Mouse (Mus musculus): ENCODE measurements around the gene Zdhhc21.

DNA sequence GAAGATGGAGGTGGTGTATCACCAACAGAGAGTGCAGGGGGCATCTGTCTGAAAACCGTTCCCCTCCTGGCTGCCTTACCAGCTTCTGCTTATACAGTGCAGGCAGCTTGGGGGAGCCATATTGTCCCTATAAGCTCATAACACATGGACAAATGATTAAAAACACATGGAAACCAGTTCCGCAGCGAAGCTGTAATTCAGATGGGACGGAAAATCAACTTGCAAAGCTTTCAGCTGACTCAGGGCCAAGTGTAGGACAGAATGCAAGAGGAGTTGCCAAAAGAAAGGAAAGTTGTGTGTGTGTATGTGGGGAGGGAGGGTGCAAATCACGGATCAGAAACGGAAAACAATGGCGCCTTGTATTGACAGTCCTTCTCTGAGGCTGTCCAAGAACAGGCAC, 31.3 kb upstream of the Zdhhc21 start:
- TF ChIP-seq CTCF (conservative IDR thresholded peaks at IDR 0.05; ENCODE audit: insufficient read depth, insufficient read length, low read depth, low read length) (no peak), POLR2A (IDR thresholded peaks at IDR 0.05; ENCODE audit: low read depth, low read length) (no peak)

Data from kidney, adult 2 months (tissue).